Mouse (Mus musculus) embryonic facial prominence, embryonic 11.5 days (tissue): Measurements from ENCODE around the gene Olfr1410. TPM values are rescaled to one million over a fixed set of nuclear protein-coding genes. Genes with fewer than 3 reads are reported as not detected.

Experiments used
- ATAC-seq: fragments of 200-750 bp; cut with Nextera tagmentation; replicated peaks from 2 replicates; pipeline ENCODE4 v1.8.0; 2017; ENCODE audit warnings: low read depth; ENCODE audit not compliant: insufficient number of reproducible peaks, low FRiP score, low TSS enrichment
- DNase-seq: peaks from one replicate; pipeline ENCODE4 v3.0.0-alpha.2; 2015; ENCODE audit warnings: low spot score
- H3K27ac ChIP-seq: fragments of 300-500 bp; sonication (generic); replicated peaks from 2 replicates; pipeline ENCODE4 v1.5.1; 2014; ENCODE audit warnings: mild to moderate bottlenecking, low read depth, low read length, control low read depth
- H3K27me3 ChIP-seq: fragments of 300-500 bp; sonication (generic); 2 replicates; pipeline ENCODE4 v1.6.1; 2014; ENCODE audit warnings: mild to moderate bottlenecking, low read length, moderate library complexity, mixed read lengths; ENCODE audit not compliant: control insufficient read depth, insufficient read depth
- H3K36me3 ChIP-seq: fragments of 300-500 bp; sonication (generic); replicated peaks from 2 replicates; pipeline ENCODE4 v1.6.1; 2014; ENCODE audit warnings: low read depth, mild to moderate bottlenecking, low read length, moderate library complexity, mixed read lengths; ENCODE audit not compliant: control insufficient read depth, insufficient read depth
- H3K4me1 ChIP-seq: fragments of 300-500 bp; sonication (generic); 2 replicates; pipeline ENCODE4 v1.6.1; 2014; ENCODE audit warnings: low read length, mixed read lengths; ENCODE audit not compliant: control insufficient read depth, insufficient read depth
- H3K4me2 ChIP-seq: fragments of 300-500 bp; sonication (generic); 2 replicates; pipeline ENCODE4 v1.6.1; 2014; ENCODE audit warnings: low read depth, mild to moderate bottlenecking, control low read depth, low read length, moderate library complexity
- H3K4me3 ChIP-seq: fragments of 300-500 bp; sonication (generic); 2 replicates; pipeline ENCODE4 v1.5.1; 2014; ENCODE audit warnings: low read depth, low read length, control low read depth
- H3K9ac ChIP-seq: fragments of 300-500 bp; sonication (generic); replicated peaks from 2 replicates; pipeline ENCODE4 v1.6.1; 2014; ENCODE audit warnings: mild to moderate bottlenecking, control low read depth, low read length
- H3K9me3 ChIP-seq: fragments of 300-500 bp; sonication (generic); replicated peaks from 2 replicates; pipeline ENCODE4 v1.6.1; 2016; ENCODE audit warnings: mild to moderate bottlenecking, low read length, inconsistent platforms, mixed read lengths; ENCODE audit not compliant: control insufficient read depth
- WGBS: fragments of 180-500 bp; shearing (Covaris S2); extraction: QIAGEN DNeasy Blood & Tissue Kit; methylation state at CpG from one replicate; pipeline ENCODE4 v1.1.7; 2014; 5-methylcytosine and 5-hydroxymethylcytosine counted together
- polyA plus RNA-seq: library from polyadenylated mRNA; unstranded; fragments of >200 nt; fragmentation: Nextera tagmentation; extraction: Ambion mirVana; gene quantifications from 2 replicates; pipeline ENCODE4 v1.2.1, GENCODE M21; 2014

The Olfr1410 gene
- polyA plus RNA-seq, 1 experiment from 2014 or later, result not detected

DNA sequence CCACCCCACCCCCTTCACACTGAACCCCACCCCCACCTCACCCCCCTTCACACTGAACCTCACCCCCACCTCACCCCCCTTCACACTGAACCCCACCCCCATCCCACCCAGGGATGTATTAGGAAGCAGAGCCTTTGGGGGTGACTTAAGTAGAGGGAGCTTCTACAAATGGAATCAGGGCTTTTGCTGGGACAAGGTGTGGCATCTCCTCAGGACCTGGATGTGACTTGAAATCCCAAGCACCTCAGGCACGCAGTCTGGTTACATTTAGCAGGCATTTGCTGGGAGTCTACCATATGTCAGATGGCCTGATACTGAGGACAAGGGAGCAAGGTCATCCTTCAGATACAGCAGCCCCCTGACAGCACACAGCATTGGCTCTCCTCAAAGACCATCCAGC is 29.0 kb downstream of the Olfr1410 start:
- Histone ChIP-seq H3K36me3 (no peaks in the 10 kb centered on the region; the same call in 1 of the 2 replicates), H3K27ac (no peak overlapping the region), H3K9ac (no peak overlapping the region), H3K4me2 (no peak overlapping the region), H3K4me3 (no peak overlapping the region), H3K9me3 (no peaks in the 10 kb centered on the region), H3K27me3 (no peaks in the 10 kb centered on the region), H3K4me1 (no peaks in the 10 kb centered on the region)
- ATAC-seq (peak; percentile 17; the same call in 1 of the 2 replicates), DNase-seq (no peak)
- 65% methylated on average over 1 of the region's 1 CpGs for WGBS

DNA sequence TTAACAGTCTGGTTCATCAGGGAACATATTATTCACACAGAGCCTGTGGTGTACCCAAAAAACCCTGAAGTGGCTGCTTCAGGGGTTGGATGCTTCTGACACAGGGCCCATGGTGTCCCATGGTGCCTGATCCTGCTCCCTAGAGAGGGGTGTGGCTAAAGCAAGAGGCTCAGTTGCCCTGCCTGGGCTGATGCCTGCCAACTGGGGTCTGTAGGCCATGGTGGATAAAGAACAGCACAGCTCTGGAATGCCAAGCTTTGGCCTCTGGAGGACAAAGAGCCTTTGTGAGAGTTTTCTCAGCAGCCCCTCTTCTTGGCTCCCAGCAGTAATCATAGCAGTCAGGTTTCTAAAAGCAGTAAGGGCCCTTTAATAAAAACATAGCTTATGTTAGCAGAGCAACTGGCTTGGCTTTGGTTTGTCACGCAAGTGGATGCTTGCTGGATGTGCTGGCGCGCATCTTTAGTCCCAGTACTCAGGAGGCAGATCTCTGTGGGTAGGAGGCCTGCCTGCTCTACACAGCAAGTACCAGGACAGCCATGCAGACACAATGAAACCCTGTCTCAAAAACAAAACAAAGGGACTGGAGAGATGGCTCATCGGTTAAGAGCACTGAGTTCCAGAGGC is 29.5 kb downstream of the Olfr1410 start:
- no peaks in the 10 kb centered on the region for H3K4me1 ChIP-seq
- no peaks in the 10 kb centered on the region for H3K9me3 ChIP-seq
- H3K9ac ChIP-seq, result no peak overlapping the region
- H3K27me3 ChIP-seq, result no peaks in the 10 kb centered on the region
- ATAC-seq (peak; percentile 62; the same call in 1 of the 2 replicates), DNase-seq (no peak)
- 48% methylated on average over 4 of the region's 4 CpGs for WGBS
- no peak overlapping the region; the same call in 1 of the 2 replicates for H3K27ac ChIP-seq
- no peaks in the 10 kb centered on the region; the same call in 1 of the 2 replicates for H3K36me3 ChIP-seq
- no peak overlapping the region for H3K4me3 ChIP-seq
- H3K4me2 ChIP-seq, result no peak overlapping the region

DNA sequence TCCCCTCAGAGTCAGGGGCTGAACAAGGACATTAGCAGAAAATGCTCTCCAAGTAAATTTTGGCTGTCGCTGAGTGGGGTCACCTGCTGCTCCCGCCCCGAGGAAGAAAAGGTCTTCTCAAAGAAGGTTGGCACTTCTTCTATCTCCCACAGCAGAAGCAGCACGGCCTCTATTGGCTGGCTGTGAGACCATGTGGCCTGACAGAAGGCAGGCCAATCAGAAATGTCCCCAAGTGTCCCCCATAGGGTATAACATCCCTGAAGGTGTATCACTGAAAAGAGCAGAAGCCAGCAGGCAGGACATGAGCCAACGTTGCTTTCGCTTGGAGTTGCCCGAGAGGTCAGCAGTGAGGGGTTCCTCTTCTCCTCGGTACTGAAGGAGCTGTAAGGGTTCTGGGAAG is 30.4 kb downstream of the Olfr1410 start:
- 90% methylated on average over 8 of the region's 8 CpGs for WGBS
- no peak for DNase-seq
- no peak overlapping the region for H3K4me2 ChIP-seq
- ATAC-seq, result no peak
- no peaks in the 10 kb centered on the region for H3K27me3 ChIP-seq
- H3K9ac ChIP-seq, result no peak overlapping the region
- no peak overlapping the region for H3K27ac ChIP-seq
- H3K9me3 ChIP-seq, result no peaks in the 10 kb centered on the region
- no peak overlapping the region for H3K4me3 ChIP-seq
- no peaks in the 10 kb centered on the region; the same call in 1 of the 2 replicates for H3K36me3 ChIP-seq
- no peaks in the 10 kb centered on the region; the same call in 1 of the 2 replicates for H3K4me1 ChIP-seq

DNA sequence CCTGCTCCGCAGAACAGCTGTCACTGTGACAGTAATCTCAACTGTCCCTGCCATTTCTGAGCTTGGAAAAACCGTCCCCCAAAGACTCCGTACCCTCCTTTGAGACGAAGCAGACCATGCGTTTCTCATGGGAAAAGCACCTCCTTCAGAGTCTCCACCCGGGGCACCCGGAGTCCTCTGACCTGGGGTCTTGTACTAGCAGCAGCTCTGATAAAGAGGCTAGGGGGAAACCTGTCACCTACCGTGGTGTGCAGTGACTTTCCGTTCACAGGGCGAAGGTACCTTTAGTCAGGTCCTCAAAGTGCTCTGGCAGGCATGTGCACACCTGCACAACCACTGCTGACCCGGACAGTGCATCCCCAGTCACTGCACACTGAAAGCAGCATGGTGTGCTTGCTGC is 31.1 kb downstream of the Olfr1410 start:
- 94% methylated on average over 11 of the region's 11 CpGs for WGBS
- Histone ChIP-seq H3K36me3 (no peaks in the 10 kb centered on the region; the same call in 1 of the 2 replicates), H3K9me3 (no peaks in the 10 kb centered on the region), H3K4me1 (no peaks in the 10 kb centered on the region; the same call in 1 of the 2 replicates), H3K27ac (no peak overlapping the region), H3K9ac (no peak overlapping the region), H3K27me3 (no peaks in the 10 kb centered on the region), H3K4me3 (no peak overlapping the region), H3K4me2 (no peak overlapping the region)
- DNase-seq (no peak), ATAC-seq (no peak)

DNA sequence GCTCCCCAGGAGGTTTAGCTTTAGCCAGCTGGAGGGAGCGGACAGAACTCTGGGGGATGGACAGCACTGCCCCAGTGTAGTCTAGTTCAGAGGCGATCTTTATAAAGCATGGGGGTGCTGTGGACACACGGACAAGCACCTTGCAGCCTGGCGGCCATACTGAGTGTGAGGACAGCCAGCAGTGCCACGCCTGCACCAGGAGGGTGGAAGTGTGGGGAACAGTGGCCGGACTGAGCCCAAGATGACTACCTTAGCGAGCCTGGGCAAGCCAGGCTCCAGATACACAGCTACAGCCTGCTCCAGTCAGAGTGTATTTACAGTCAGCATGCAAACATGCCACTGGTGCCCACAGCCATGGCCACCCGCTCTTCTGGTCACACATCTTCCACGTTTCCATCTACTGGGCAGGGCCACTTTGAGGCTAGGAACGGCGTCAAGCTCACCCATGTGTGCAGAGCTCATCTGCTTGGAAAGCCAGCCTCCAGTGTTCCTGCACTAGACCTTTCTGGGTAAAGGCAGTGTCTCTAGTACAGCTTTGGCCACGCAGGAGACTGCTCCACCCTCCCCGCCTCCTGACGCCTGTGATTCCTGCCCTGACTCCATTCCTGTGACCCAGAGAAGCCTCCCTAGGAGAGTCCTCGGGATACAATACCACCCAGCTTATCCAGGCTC is 32.1 kb downstream of the Olfr1410 start:
- 94% methylated on average over 15 of the region's 15 CpGs for WGBS
- Histone ChIP-seq H3K27ac (no peak overlapping the region), H3K4me2 (no peak overlapping the region), H3K9ac (no peak overlapping the region), H3K27me3 (no peaks in the 10 kb centered on the region), H3K4me1 (no peaks in the 10 kb centered on the region; the same call in 1 of the 2 replicates), H3K9me3 (no peaks in the 10 kb centered on the region), H3K36me3 (no peaks in the 10 kb centered on the region; the same call in 1 of the 2 replicates), H3K4me3 (no peak overlapping the region)
- no peak for DNase-seq
- no peak for ATAC-seq

DNA sequence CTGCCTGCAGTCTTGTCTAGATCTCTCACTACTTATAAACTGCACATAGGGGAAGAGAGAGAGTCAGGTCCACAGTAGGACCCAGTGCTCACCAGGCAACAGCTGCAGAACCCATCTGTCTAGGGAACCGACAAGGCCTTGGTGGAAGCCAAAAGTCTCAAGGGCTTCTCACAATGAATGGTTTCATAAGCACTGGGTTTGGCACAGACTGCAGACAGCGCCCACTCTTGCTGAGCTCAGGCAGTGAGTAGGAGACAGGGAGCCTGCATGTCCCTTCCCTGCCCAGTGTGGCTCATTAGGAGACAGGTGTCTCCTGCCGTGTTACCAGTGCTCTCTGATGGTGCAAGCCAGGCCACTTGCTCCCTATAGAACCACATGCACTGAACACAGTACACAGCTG is 32.6 kb downstream of the Olfr1410 start:
- Histone ChIP-seq H3K9ac (no peak overlapping the region), H3K9me3 (no peaks in the 10 kb centered on the region), H3K4me2 (no peak overlapping the region), H3K27ac (no peak overlapping the region), H3K4me3 (no peak overlapping the region), H3K36me3 (no peaks in the 10 kb centered on the region; the same call in 1 of the 2 replicates), H3K27me3 (no peaks in the 10 kb centered on the region), H3K4me1 (no peaks in the 10 kb centered on the region; the same call in 1 of the 2 replicates)
- no peak for DNase-seq
- no peak for ATAC-seq
- 90% methylated on average over 3 of the region's 3 CpGs for WGBS

DNA sequence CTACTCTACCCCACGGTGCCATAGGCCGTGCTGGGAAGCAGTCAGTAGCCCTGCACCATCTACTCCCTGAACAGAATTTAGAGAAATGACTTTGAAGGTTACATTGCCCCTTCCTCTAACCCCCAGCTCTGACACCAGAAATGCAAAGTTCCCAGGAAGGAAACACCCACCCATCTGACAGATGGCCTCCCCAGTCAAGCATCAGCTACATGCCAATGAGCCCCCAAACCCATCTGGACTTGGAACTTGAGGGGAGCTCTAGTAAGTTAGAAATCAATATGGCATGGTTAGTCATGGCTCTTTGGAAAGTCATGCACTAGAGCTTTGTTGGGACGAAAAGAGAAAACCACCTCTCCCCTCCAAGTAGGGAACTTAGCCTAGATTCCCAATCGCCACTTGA is 33.2 kb downstream of the Olfr1410 start:
- Histone ChIP-seq H3K4me1 (no peaks in the 10 kb centered on the region; the same call in 1 of the 2 replicates), H3K9me3 (no peaks in the 10 kb centered on the region), H3K4me3 (no peak overlapping the region), H3K27ac (no peak overlapping the region), H3K36me3 (no peaks in the 10 kb centered on the region; the same call in 1 of the 2 replicates), H3K27me3 (no peaks in the 10 kb centered on the region), H3K4me2 (no peak overlapping the region), H3K9ac (no peak overlapping the region)
- DNase-seq (no peak), ATAC-seq (no peak)
- 94% methylated on average over 4 of the region's 4 CpGs for WGBS

DNA sequence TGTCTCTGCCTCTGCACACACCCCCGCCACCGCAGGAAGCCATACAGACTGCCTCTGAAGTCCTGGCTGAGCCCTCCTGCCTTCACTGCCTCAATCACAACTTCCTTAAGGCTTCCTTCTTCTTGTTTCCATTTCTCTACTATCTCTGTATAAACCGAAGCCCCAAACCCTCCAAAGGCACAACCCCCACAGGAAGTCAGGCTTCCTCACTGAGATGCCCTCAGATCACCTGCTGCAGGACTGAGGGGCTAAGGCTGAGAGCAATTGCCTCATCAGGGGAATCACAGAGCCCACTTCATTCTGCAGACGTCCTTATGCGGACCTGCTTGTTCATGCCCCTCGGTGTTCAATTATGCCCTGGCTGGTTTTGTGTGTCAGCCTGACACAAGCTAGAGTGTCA is 34.8 kb downstream of the Olfr1410 start:
- H3K27ac ChIP-seq, result no peak overlapping the region
- WGBS, result 90% methylated on average over 6 of the region's 6 CpGs
- H3K4me1 ChIP-seq, result no peaks in the 10 kb centered on the region; the same call in 1 of the 2 replicates
- H3K27me3 ChIP-seq, result no peaks in the 10 kb centered on the region
- H3K9ac ChIP-seq, result no peak overlapping the region
- ATAC-seq (no peak), DNase-seq (no peak)
- no peaks in the 10 kb centered on the region for H3K9me3 ChIP-seq
- peak overlapping the region; percentile 82 for H3K4me3 ChIP-seq
- no peaks in the 10 kb centered on the region; the same call in 1 of the 2 replicates for H3K36me3 ChIP-seq
- H3K4me2 ChIP-seq, result peak overlapping the region; percentile 92; the same call in 1 of the 2 replicates
